Mouse (Mus musculus): ENCODE measurements around the gene Fscn2. TPM values are rescaled to one million over a fixed set of nuclear protein-coding genes. Genes with fewer than 3 reads are reported as not detected.
"Not testable (repeated sequence)": the region's sequence is repeated elsewhere in the genome, so short reads cannot be mapped to it uniquely, and the experiment has no call there.

Gene Fscn2
- polyA plus RNA-seq, 1 experiment from 2014 or later: 0.49 TPM

DNA sequence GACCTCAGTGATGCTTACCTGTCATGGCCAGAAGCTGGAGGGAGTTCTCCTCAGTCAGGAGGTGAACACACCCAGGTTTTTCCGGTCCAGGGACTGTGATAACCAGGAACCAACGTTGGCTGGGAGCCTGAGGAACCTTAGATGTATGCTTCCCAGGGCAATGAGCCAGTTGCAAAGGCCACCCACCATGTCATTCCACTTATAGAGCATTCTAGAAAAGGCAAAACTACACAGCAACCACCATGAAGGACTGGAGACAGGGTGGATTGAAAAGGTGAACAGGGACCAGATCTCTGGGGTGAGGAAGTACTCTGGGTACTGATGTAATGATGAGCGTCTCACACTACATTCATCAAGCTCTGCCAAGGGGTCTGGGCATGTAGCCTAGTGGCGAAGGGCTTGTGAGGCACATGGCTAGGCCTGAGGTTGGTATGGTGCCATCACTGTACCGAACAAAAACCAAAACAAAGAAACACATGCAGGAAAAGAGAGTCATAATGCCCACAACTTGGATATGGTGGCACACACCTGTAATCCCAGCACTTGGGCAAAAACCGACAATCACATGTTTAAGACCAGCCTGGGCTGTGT is 25.8 kb upstream of the Fscn2 start:
- Histone ChIP-seq H3K9ac (no peak overlapping the region), H3K27me3 (replicated peaks) (no peaks in the 10 kb centered on the region), H3K36me3 (no peaks in the 10 kb centered on the region), H3K9me3 (no peaks in the 10 kb centered on the region), H3K4me2 (no peak overlapping the region), H3K4me1 (no peaks in the 10 kb centered on the region), H3K27ac (no peak overlapping the region), H3K4me3 (replicated peaks) (no peak overlapping the region)
- no peak for ATAC-seq (ENCODE audit: insufficient read depth, low FRiP score, low read depth)
- WGBS: 76% methylated on average over 6 of the region's 6 CpGs

GRCm38 (mm10) chr11:120337447-120337846 is 23.9 kb upstream of the Fscn2 start:
- no peak overlapping the region for H3K4me3 ChIP-seq (replicated peaks)
- H3K4me2 ChIP-seq: no peak overlapping the region
- H3K36me3 ChIP-seq: no peaks in the 10 kb centered on the region
- no peaks in the 10 kb centered on the region for H3K9me3 ChIP-seq
- H3K27ac ChIP-seq: no peak overlapping the region
- no peak overlapping the region for H3K9ac ChIP-seq
- ATAC-seq (ENCODE audit: insufficient read depth, low FRiP score, low read depth): no peak
- H3K4me1 ChIP-seq: no peaks in the 10 kb centered on the region
- WGBS: 50% methylated on average over 2 of the region's 2 CpGs
- H3K27me3 ChIP-seq (replicated peaks): no peaks in the 10 kb centered on the region

GRCm38 (mm10) chr11:120338786-120339185 is 22.5 kb upstream of the Fscn2 start:
- no peak for ATAC-seq (ENCODE audit: insufficient read depth, low FRiP score, low read depth)
- Histone ChIP-seq H3K4me2 (no peak overlapping the region), H3K4me1 (no peaks in the 10 kb centered on the region), H3K36me3 (no peaks in the 10 kb centered on the region), H3K27me3 (replicated peaks) (no peaks in the 10 kb centered on the region), H3K4me3 (replicated peaks) (no peak overlapping the region), H3K27ac (no peak overlapping the region), H3K9ac (no peak overlapping the region), H3K9me3 (no peaks in the 10 kb centered on the region)
- 72% methylated on average over 3 of the region's 3 CpGs for WGBS

DNA sequence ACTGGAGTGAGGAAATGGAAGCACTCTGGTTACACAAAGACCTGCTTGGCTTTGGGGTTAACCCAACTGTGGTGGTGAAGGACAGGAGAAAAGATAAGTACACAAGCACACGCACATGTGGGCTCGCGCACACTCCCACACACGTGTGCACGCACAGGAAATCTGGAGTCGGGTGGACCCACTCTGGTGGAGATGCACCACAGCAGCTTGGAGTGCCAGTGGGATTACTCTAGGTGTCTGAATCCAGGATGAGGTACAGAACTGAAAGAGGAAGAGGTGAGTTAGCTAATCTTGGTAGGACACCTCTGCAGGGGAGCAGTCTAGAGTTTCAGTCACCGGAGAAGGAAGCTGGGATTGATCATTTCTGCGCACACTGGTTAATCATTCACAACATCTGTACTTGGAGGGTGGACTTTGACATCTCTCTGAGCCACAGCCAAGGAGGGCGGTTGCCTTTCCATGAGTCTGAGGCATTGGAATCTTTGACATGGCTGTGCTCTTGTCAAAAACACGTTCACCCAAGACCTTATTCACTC is 21.3 kb upstream of the Fscn2 start:
- Histone ChIP-seq H3K4me2 (peak overlapping the region; percentile 14; the same call in 1 of the 2 replicates), H3K27ac (peak overlapping the region; percentile 69), H3K4me3 (replicated peaks) (no peak overlapping the region; the same call in 1 of the 2 replicates), H3K27me3 (replicated peaks) (no peaks in the 10 kb centered on the region), H3K36me3 (peaks cover 1% of the 10 kb centered on the region), H3K9me3 (no peaks in the 10 kb centered on the region), H3K4me1 (peaks cover 2% of the 10 kb centered on the region), H3K9ac (no peak overlapping the region)
- WGBS: 62% methylated on average over 10 of the region's 10 CpGs
- ATAC-seq (ENCODE audit: insufficient read depth, low FRiP score, low read depth): peak; percentile 71

GRCm38 (mm10) chr11:120341661-120342060 is 19.7 kb upstream of the Fscn2 start:
- Histone ChIP-seq H3K36me3 (peaks cover 6% of the 10 kb centered on the region), H3K9me3 (no peaks in the 10 kb centered on the region), H3K27ac (no peak overlapping the region), H3K4me2 (no peak overlapping the region), H3K9ac (no peak overlapping the region), H3K4me1 (peaks cover 6% of the 10 kb centered on the region), H3K4me3 (replicated peaks) (no peak overlapping the region), H3K27me3 (replicated peaks) (no peaks in the 10 kb centered on the region)
- ATAC-seq (ENCODE audit: insufficient read depth, low FRiP score, low read depth): no peak
- 89% methylated on average over 4 of the region's 4 CpGs for WGBS

GRCm38 (mm10) chr11:120342656-120343160 is 18.6 kb upstream of the Fscn2 start:
- H3K4me3 ChIP-seq (replicated peaks): no peak overlapping the region
- ATAC-seq (ENCODE audit: insufficient read depth, low FRiP score, low read depth): no peak
- no peaks in the 10 kb centered on the region for H3K9me3 ChIP-seq
- 88% methylated on average over 5 of the region's 5 CpGs for WGBS
- no peak overlapping the region for H3K9ac ChIP-seq
- H3K36me3 ChIP-seq: peaks cover 6% of the 10 kb centered on the region
- no peak overlapping the region for H3K27ac ChIP-seq
- H3K4me2 ChIP-seq: no peak overlapping the region
- H3K4me1 ChIP-seq: peaks cover 6% of the 10 kb centered on the region
- no peaks in the 10 kb centered on the region for H3K27me3 ChIP-seq (replicated peaks)

DNA sequence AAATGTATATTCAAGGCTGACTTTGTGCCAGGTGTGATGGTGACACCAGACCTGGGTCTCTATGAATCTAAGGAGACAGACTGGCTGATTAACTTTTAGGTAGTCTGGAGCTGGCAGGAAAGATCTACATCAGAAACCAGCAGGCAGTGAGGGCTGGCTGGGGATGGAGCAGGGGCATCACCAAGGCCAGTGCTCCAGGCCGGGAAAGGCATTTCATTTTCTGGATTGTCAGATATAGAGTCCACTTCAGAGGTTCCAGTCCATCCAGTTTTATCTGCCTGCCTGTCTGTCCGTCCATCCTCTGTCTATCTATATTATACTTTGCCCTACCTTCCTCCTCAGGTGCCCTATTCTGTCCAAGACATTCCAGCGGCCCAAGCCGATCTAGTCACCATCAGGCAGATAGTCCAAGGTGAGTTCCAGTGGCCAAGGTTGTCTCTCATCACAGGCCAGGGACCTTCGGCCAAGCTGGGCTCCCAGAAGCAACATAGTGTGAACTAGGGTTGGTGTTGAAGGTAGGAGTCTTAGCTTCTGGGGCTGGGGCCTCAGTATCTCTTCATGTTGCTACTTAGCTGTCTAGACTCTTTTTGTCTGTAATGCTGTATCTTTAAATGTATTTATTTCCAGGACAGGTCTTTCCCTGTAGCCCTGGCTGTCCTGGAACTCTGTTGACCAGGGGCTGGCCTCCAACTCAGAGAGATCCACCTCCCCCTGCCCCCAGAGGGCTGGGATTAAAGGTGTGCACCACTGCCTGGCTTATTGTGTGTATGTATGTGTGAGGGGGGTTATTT is 17.6 kb upstream of the Fscn2 start:
- no peaks in the 10 kb centered on the region for H3K27me3 ChIP-seq (replicated peaks)
- 63% methylated on average over 5 of the region's 5 CpGs for WGBS
- peaks cover 6% of the 10 kb centered on the region for H3K4me1 ChIP-seq
- peak overlapping the region; percentile 13; the same call in 1 of the 2 replicates for H3K27ac ChIP-seq
- no peak for ATAC-seq (ENCODE audit: insufficient read depth, low FRiP score, low read depth)
- no peak overlapping the region for H3K4me2 ChIP-seq
- H3K9ac ChIP-seq: no peak overlapping the region
- no peak overlapping the region for H3K4me3 ChIP-seq (replicated peaks)
- H3K9me3 ChIP-seq: no peaks in the 10 kb centered on the region
- peaks cover 6% of the 10 kb centered on the region for H3K36me3 ChIP-seq

DNA sequence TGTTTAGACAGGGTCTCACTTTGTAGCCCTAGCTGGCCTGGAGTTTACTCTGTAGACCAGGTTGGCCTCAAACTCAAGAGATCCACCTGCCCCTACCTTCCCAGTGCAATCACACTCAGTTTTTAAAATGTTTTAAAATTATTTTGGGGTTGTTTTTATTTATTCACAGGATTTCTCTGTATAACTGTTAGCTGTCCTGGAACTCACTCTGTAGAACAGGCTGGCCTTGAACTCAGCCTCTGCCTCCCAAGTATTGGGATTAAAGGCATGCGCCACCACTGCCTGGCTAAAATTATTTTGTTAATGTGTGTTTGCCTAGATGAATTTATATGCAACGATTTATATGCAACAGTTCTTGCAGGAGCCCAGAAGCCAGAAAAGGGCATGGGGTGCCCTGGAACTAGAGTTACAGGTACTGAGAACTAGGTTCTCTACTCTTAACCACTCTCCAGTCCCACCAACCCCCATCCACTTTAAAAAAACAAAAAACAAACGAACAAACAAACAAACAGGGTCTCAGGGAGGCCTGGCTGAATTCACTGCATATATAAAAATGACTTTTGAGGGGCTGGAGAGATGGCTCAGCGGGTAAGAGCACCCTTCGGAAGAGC is 16.9 kb upstream of the Fscn2 start:
- peaks cover 6% of the 10 kb centered on the region for H3K36me3 ChIP-seq
- H3K9me3 ChIP-seq: no peaks in the 10 kb centered on the region
- no peak for ATAC-seq (ENCODE audit: insufficient read depth, low FRiP score, low read depth)
- no peak overlapping the region; the same call in 1 of the 2 replicates for H3K4me2 ChIP-seq
- H3K9ac ChIP-seq: no peak overlapping the region
- H3K4me1 ChIP-seq: peaks cover 6% of the 10 kb centered on the region
- 49% methylated on average over 5 of the region's 5 CpGs for WGBS
- H3K27me3 ChIP-seq (replicated peaks): no peaks in the 10 kb centered on the region
- H3K4me3 ChIP-seq (replicated peaks): 0 out of 2 replicates have a peak overlapping the region, but pooled peaks have one; percentile 7
- H3K27ac ChIP-seq: peak overlapping the region; percentile 13

- no peaks in the 10 kb centered on the region for H3K9me3 ChIP-seq
- ATAC-seq (ENCODE audit: insufficient read depth, low FRiP score, low read depth): no peak
- 22% methylated on average over 1 of the region's 1 CpGs for WGBS
- peak overlapping the region; percentile 27 for H3K4me3 ChIP-seq (replicated peaks)
- peak overlapping the region; percentile 46 for H3K4me2 ChIP-seq
- peak overlapping the region; percentile 72 for H3K27ac ChIP-seq
- peaks cover 6% of the 10 kb centered on the region for H3K36me3 ChIP-seq
- peaks cover 6% of the 10 kb centered on the region for H3K4me1 ChIP-seq
- no peaks in the 10 kb centered on the region for H3K27me3 ChIP-seq (replicated peaks)
- H3K9ac ChIP-seq: 0 out of 2 replicates have a peak overlapping the region, but pooled peaks have one; percentile 25
Measured at GRCm38 (mm10) chr11:120345067-120345681, 16.2 kb upstream of the Fscn2 start.

- not testable (repeated sequence) for H3K27me3 ChIP-seq (replicated peaks); H3K9me3 ChIP-seq; ATAC-seq (ENCODE audit: insufficient read depth, low FRiP score, low read depth); H3K36me3 ChIP-seq; H3K27ac ChIP-seq
- H3K4me3 ChIP-seq (replicated peaks): peak overlapping the region; percentile 49
- peaks cover 16% of the 10 kb centered on the region for H3K4me1 ChIP-seq
- peak overlapping the region; percentile 63 for H3K4me2 ChIP-seq
- WGBS: 29% methylated on average over 11 of the region's 13 CpGs
- H3K9ac ChIP-seq: peak overlapping the region; percentile 41
Measured at GRCm38 (mm10) chr11:120346383-120347034, 14.8 kb upstream of the Fscn2 start.

DNA sequence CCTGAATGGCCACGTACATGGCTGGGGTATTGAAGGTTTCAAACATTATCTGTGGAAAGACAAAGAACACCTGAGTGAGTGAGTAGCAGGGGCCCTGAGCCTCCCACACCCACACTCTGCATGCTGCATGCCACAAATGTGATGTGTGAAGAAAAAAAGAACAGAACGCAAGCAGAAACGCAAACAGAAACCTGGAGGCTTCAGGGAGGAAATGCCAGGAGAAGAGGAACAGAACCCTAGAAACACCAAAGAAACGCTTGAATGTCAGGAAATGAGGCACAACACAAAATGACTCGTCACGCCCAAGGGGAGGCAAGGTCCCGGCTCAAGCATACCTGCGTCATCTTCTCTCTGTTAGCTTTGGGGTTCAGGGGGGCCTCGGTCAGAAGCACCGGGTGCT is 14.0 kb upstream of the Fscn2 start:
- peak overlapping the region; percentile 79 for H3K4me2 ChIP-seq
- H3K9me3 ChIP-seq: no peaks in the 10 kb centered on the region
- H3K4me1 ChIP-seq: peaks cover 22% of the 10 kb centered on the region
- peak overlapping the region; percentile 40 for H3K9ac ChIP-seq
- 3% methylated on average over 10 of the region's 10 CpGs for WGBS
- peak overlapping the region; percentile 99 for H3K4me3 ChIP-seq (replicated peaks)
- H3K27me3 ChIP-seq (replicated peaks): no peaks in the 10 kb centered on the region
- H3K36me3 ChIP-seq: peaks cover 6% of the 10 kb centered on the region
- peak overlapping the region; percentile 54 for H3K27ac ChIP-seq
- ATAC-seq (ENCODE audit: insufficient read depth, low FRiP score, low read depth): no peak

Measured in stomach, embryonic 15.5 days (tissue).